ENCODE assay signal across 12 mouse cellular contexts in genomic region chr16:94467337-94468055, GRCm38 (mm10). TPM values are rescaled to one million over a fixed set of nuclear protein-coding genes. Genes with fewer than 3 reads are reported as not detected.
DNase-seq lines count a peak whose midpoint lies in the region; ATAC-seq and TF ChIP-seq lines count a peak whose summit lies in the region.
"Had no signal": no experiment of that assay in that cellular context is flagged by ENCODE, and none has a peak within 500 bp of the region (broad histone marks: within the 10 kb centered on the region; RNA-seq: fewer than 3 reads in every experiment).

No protein-coding gene starts in this region.

- no peak overlapping the region for H3K27ac ChIP-seq in kidney, postnatal 0 days
- no peak overlapping the region for H3K27ac ChIP-seq in kidney, adult 2 months (ENCODE audit: insufficient read depth, low read depth, low read length)
- H3K27ac ChIP-seq in gastrocnemius, adult 2 months, result peak overlapping the region; percentile 93
- H3K27ac ChIP-seq in hindbrain, embryonic 10.5 days, result no peak overlapping the region
- H3K27ac ChIP-seq: liver, embryonic 13.5 days had no signal

- no peak for TF ChIP-seq POLR2A in kidney, adult 2 months (IDR thresholded peaks at IDR 0.05; ENCODE audit: low read depth, low read length)

- H3K4me1 ChIP-seq in kidney, postnatal 0 days (replicated peaks; ENCODE audit: insufficient read depth, low read length), result no peaks in the 10 kb centered on the region
- H3K4me1 ChIP-seq in kidney, adult 2 months (ENCODE audit: control insufficient read depth, insufficient read depth, low read length), result no peaks in the 10 kb centered on the region
- no peaks in the 10 kb centered on the region for H3K4me1 ChIP-seq in hindbrain, embryonic 10.5 days (replicated peaks)
- H3K4me1 ChIP-seq: liver, embryonic 13.5 days had no signal

- DNase-seq in adrenal gland, adult 8-10 months, result peak; percentile 28
- no peak for DNase-seq in adrenal gland, adult 18-20 months (ENCODE audit: low spot score in 2 of 2)
- peak; percentile 79 for DNase-seq in kidney, postnatal 0 days (ENCODE audit: low spot score)
- no peak for DNase-seq in kidney, adult 2 months
- DNase-seq in gastrocnemius, adult 2 months, result peak; percentile 88
- peak; percentile 12 for DNase-seq in heart, postnatal 25 days (ENCODE audit: low spot score)
- no peak for DNase-seq in spleen, adult 18-20 months
- no peak for DNase-seq in hindbrain, embryonic 10.5 days (ENCODE audit: low spot score)
- DNase-seq: liver, embryonic 13.5 days; lung, postnatal 36 days; thymus, adult 18-20 months had no signal

- no peak overlapping the region for H3K4me2 ChIP-seq in kidney, postnatal 0 days (ENCODE audit: low read length)
- H3K4me2 ChIP-seq: liver, embryonic 13.5 days had no signal

- peaks cover 73% of the 10 kb centered on the region for H3K36me3 ChIP-seq in kidney, postnatal 0 days (ENCODE audit: insufficient read depth, low read length)
- peaks cover 2% of the 10 kb centered on the region for H3K36me3 ChIP-seq in kidney, adult 2 months (ENCODE audit: control insufficient read depth, insufficient read depth, low read length)
- peaks cover 100% of the 10 kb centered on the region for H3K36me3 ChIP-seq in hindbrain, embryonic 10.5 days

- no peak overlapping the region for H3K4me3 ChIP-seq in kidney, postnatal 0 days (replicated peaks; ENCODE audit: low read depth, low read length)
- no peak overlapping the region for H3K4me3 ChIP-seq in kidney, adult 2 months (ENCODE audit: insufficient read depth, low read depth, low read length)
- H3K4me3 ChIP-seq in gastrocnemius, adult 2 months, result no peak overlapping the region
- no peak overlapping the region for H3K4me3 ChIP-seq in hindbrain, embryonic 10.5 days
- H3K4me3 ChIP-seq: erythroblast, embryonic 14.5 days; liver, embryonic 13.5 days had no signal

- intact Hi-C loops in gastrocnemius, adult 2 months (cut with DNase I), result loop anchor here (2.0 kb wide), 1 partner anchor 151 kb away; no protein-coding TSS in a partner anchor
- intact Hi-C loops in heart, postnatal 25 days (cut with DNase I), result no loop called here

- H3K9me3 ChIP-seq in kidney, postnatal 0 days (replicated peaks; ENCODE audit: low read length), result no peaks in the 10 kb centered on the region
- no peaks in the 10 kb centered on the region for H3K9me3 ChIP-seq in hindbrain, embryonic 10.5 days
- H3K9me3 ChIP-seq: liver, embryonic 13.5 days had no signal

- 48% methylated on average over 11 of the region's 11 CpGs for WGBS in kidney, postnatal 0 days
- WGBS in kidney, adult 2 months, result 50% methylated on average over 11 of the region's 11 CpGs
- 88% methylated on average over 11 of the region's 11 CpGs for WGBS in hindbrain, embryonic 10.5 days

- no peaks in the 10 kb centered on the region for H3K27me3 ChIP-seq in kidney, postnatal 0 days (ENCODE audit: insufficient read depth, low read length)
- no peaks in the 10 kb centered on the region for H3K27me3 ChIP-seq in kidney, adult 2 months (replicated peaks; ENCODE audit: control insufficient read depth, insufficient read depth, low read length)
- H3K27me3 ChIP-seq in hindbrain, embryonic 10.5 days (ENCODE audit: insufficient read depth, poor library complexity, severe bottlenecking), result no peaks in the 10 kb centered on the region
- H3K27me3 ChIP-seq: liver, embryonic 13.5 days had no signal

- H3K9ac ChIP-seq in kidney, postnatal 0 days (ENCODE audit: low read depth, low read length), result no peak overlapping the region
- H3K9ac ChIP-seq: liver, embryonic 13.5 days had no signal

- no peak for TF ChIP-seq CTCF in kidney, postnatal 0 days (IDR thresholded peaks at IDR 0.05; ENCODE audit: low read depth)
- TF ChIP-seq CTCF in kidney, adult 2 months (conservative IDR thresholded peaks at IDR 0.05; ENCODE audit: insufficient read depth, insufficient read length, low read depth, low read length), result no peak
- TF ChIP-seq CTCF in gastrocnemius, adult 2 months (IDR thresholded peaks at IDR 0.05), result no peak

- ATAC-seq in kidney, postnatal 0 days (replicated peaks; ENCODE audit: low FRiP score, low read depth), result peak; percentile 91

RNA-seq across cellular contexts. Expression of gene Vps26c, which starts 59.1 kb away (rescaled TPM):
- total RNA-seq in adrenal gland, adult 8-10 months (2022), result 10 to 100 TPM; 54.3 to 68.1 (median 64.4) TPM
- total RNA-seq in adrenal gland, adult 18-20 months (2021), result 10 to 100 TPM; 54.0 to 54.3 TPM
- 42.3 and 48.9 TPM in 2 replicates for polyA plus RNA-seq in kidney, postnatal 0 days (2015; fragmentation: Nextera tagmentation; extraction: Ambion mirVana)
- 31.4 and 34.8 TPM in 2 replicates for polyA plus RNA-seq in kidney, adult 2 months (2012; rRNA removed)
- 10 to 100 TPM in 1 of 2 experiments, 1 to 10 TPM in 1; 8.2 to 10.4 TPM for total RNA-seq in gastrocnemius, adult 2 months (2021)
- 10 to 100 TPM; 23.0 to 24.2 TPM for total RNA-seq in heart, postnatal 25 days (2021)
- polyA plus RNA-seq in hindbrain, embryonic 10.5 days (2016; fragmentation: Nextera tagmentation; extraction: Ambion mirVana), result 58.8 and 60.5 TPM in 2 replicates

Comparison
In these comparisons a context has a peak if more than half of its experiments do, and no peak if none do; other contexts are left out.
1. DNase-seq: peak in adrenal gland, adult 8-10 months (single experiment), kidney, postnatal 0 days (single experiment), gastrocnemius, adult 2 months (single experiment) and heart, postnatal 25 days (single experiment); none in adrenal gland, adult 18-20 months (0 of 2), kidney, adult 2 months (single experiment), spleen, adult 18-20 months (0 of 2) and hindbrain, embryonic 10.5 days (single experiment).